Mouse (Mus musculus) frontal cortex, postnatal 14 days (tissue): ENCODE results near the gene Klhl8.

ENCODE experiments used
- DNase-seq, 2 experiments: peaks; one replicate each; pipeline ENCODE4 v3.0.0; 2022; ENCODE audit warnings: low spot score in 2 of 2

The Klhl8 gene

GRCm38 (mm10) chr5:103846609-103847008, 64.5 kb downstream of the Klhl8 start:
- DNase-seq: no peak

GRCm38 (mm10) chr5:103846154-103846551, 64.9 kb downstream of the Klhl8 start:
- DNase-seq: no peak

GRCm38 (mm10) chr5:103845418-103846153, 65.5 kb downstream of the Klhl8 start:
- DNase-seq: peak in 1 of 2 experiments; percentile 31

GRCm38 (mm10) chr5:103843938-103844337, 67.1 kb downstream of the Klhl8 start:
- peak in 1 of 2 experiments; percentile 42 for DNase-seq

- DNase-seq: no peak
Observed at GRCm38 (mm10) chr5:103839265-103839626, 71.8 kb downstream of the Klhl8 start.

GRCm38 (mm10) chr5:103838550-103839264, 72.4 kb downstream of the Klhl8 start:
- no peak for DNase-seq

GRCm38 (mm10) chr5:103836148-103836784, 74.8 kb downstream of the Klhl8 start:
- no peak for DNase-seq

GRCm38 (mm10) chr5:103835471-103836147, 75.5 kb downstream of the Klhl8 start:
- no peak for DNase-seq

- no peak for DNase-seq
Observed at GRCm38 (mm10) chr5:103830886-103831285, 80.2 kb downstream of the Klhl8 start.

GRCm38 (mm10) chr5:103829158-103829557, 81.9 kb downstream of the Klhl8 start:
- no peak for DNase-seq

- no peak for DNase-seq
Observed at GRCm38 (mm10) chr5:103828729-103829128, 82.3 kb downstream of the Klhl8 start.

GRCm38 (mm10) chr5:103828304-103828703, 82.8 kb downstream of the Klhl8 start:
- DNase-seq: no peak

GRCm38 (mm10) chr5:103822949-103823348, 88.1 kb downstream of the Klhl8 start:
- DNase-seq: no peak

- no peak for DNase-seq
Observed at GRCm38 (mm10) chr5:103821500-103822298, 89.4 kb downstream of the Klhl8 start.

- no peak for DNase-seq
Observed at GRCm38 (mm10) chr5:103821062-103821461, 90.0 kb downstream of the Klhl8 start.

- DNase-seq: no peak
Observed at GRCm38 (mm10) chr5:103819674-103820073, 91.4 kb downstream of the Klhl8 start.

- DNase-seq: no peak
Observed at GRCm38 (mm10) chr5:103818602-103819001, 92.5 kb downstream of the Klhl8 start.

GRCm38 (mm10) chr5:103817754-103818153, 93.3 kb downstream of the Klhl8 start:
- peak; percentile 56 to 77 for DNase-seq

GRCm38 (mm10) chr5:103816718-103817117, 94.3 kb downstream of the Klhl8 start:
- no peak for DNase-seq

- DNase-seq: no peak
Observed at GRCm38 (mm10) chr5:103815249-103815617, 95.8 kb downstream of the Klhl8 start.

- no peak for DNase-seq
Observed at GRCm38 (mm10) chr5:103814551-103815248, 96.4 kb downstream of the Klhl8 start.
